Mouse (Mus musculus): ENCODE measurements around the gene Fkbp11. TPM values are rescaled to one million over a fixed set of nuclear protein-coding genes. Genes with fewer than 3 reads are reported as not detected.

Gene Fkbp11
- total RNA-seq, 2 experiments from 2014 or later, result 1.9 TPM

GRCm38 (mm10) chr15:98685926-98686325 lies 42.1 kb downstream of the Fkbp11 start:
- intact Hi-C loops (cut with DNase I), result no loop called here
- H3K4me3 ChIP-seq, result no peak overlapping the region
- DNase-seq (ENCODE audit: extremely low spot score in 1 of 2, low spot score in 2 of 2), result no peak
- no peak; the same call in 1 of the 2 replicates for TF ChIP-seq CTCF (IDR thresholded peaks at IDR 0.05)
- H3K27ac ChIP-seq, result no peak overlapping the region

- Histone ChIP-seq H3K4me3 (no peak overlapping the region), H3K27ac (no peak overlapping the region)
- no peak for DNase-seq (ENCODE audit: extremely low spot score in 1 of 2, low spot score in 2 of 2)
- intact Hi-C loops (cut with DNase I), result no loop called here
- TF ChIP-seq CTCF (IDR thresholded peaks at IDR 0.05), result no peak
Measured at GRCm38 (mm10) chr15:98683746-98684145, 44.3 kb downstream of the Fkbp11 start.

- intact Hi-C loops (cut with DNase I), result no loop called here
- no peak overlapping the region for H3K27ac ChIP-seq
- no peak overlapping the region for H3K4me3 ChIP-seq
- no peak for DNase-seq (ENCODE audit: extremely low spot score in 1 of 2, low spot score in 2 of 2)
- no peak for TF ChIP-seq CTCF (IDR thresholded peaks at IDR 0.05)
Measured at GRCm38 (mm10) chr15:98683177-98683576, 44.8 kb downstream of the Fkbp11 start.

GRCm38 (mm10) chr15:98681633-98682032 lies 46.4 kb downstream of the Fkbp11 start:
- intact Hi-C loops (cut with DNase I), result no loop called here
- no peak overlapping the region for H3K4me3 ChIP-seq
- no peak for TF ChIP-seq CTCF (IDR thresholded peaks at IDR 0.05)
- no peak overlapping the region for H3K27ac ChIP-seq
- no peak for DNase-seq (ENCODE audit: extremely low spot score in 1 of 2, low spot score in 2 of 2)

GRCm38 (mm10) chr15:98680660-98681059 lies 47.3 kb downstream of the Fkbp11 start:
- no peak overlapping the region for H3K27ac ChIP-seq
- no peak overlapping the region for H3K4me3 ChIP-seq
- intact Hi-C loops (cut with DNase I), result no loop called here
- no peak for DNase-seq (ENCODE audit: extremely low spot score in 1 of 2, low spot score in 2 of 2)
- no peak for TF ChIP-seq CTCF (IDR thresholded peaks at IDR 0.05)

GRCm38 (mm10) chr15:98677977-98678376 lies 50.0 kb downstream of the Fkbp11 start:
- intact Hi-C loops (cut with DNase I), result loop anchor here (2.0 kb wide), 1 partner anchor 21 kb away; no protein-coding TSS in a partner anchor
- TF ChIP-seq CTCF (IDR thresholded peaks at IDR 0.05), result no peak
- DNase-seq (ENCODE audit: extremely low spot score in 1 of 2, low spot score in 2 of 2), result no peak
- Histone ChIP-seq H3K27ac (no peak overlapping the region), H3K4me3 (no peak overlapping the region)

GRCm38 (mm10) chr15:98676940-98677728 lies 50.9 kb downstream of the Fkbp11 start, which contains the start of gene Rnd1:
Gene Rnd1 (minus strand): TSS chr15:98677461.
- intact Hi-C loops (cut with DNase I), result loop anchor here (2.0 kb wide), 1 partner anchor 22 kb away; no protein-coding TSS in a partner anchor
- peak; percentile 85 to 89 for DNase-seq (ENCODE audit: extremely low spot score in 1 of 2, low spot score in 2 of 2)
- TF ChIP-seq CTCF (IDR thresholded peaks at IDR 0.05), result no peak; the same call in 1 of the 2 replicates
- peak within 1 kb of the TSS; percentile 60 for H3K27ac ChIP-seq
- H3K4me3 ChIP-seq, result peak within 1 kb of the TSS; percentile 81

- no peak for DNase-seq (ENCODE audit: extremely low spot score in 1 of 2, low spot score in 2 of 2)
- peak overlapping the region; percentile 60 for H3K27ac ChIP-seq
- TF ChIP-seq CTCF (IDR thresholded peaks at IDR 0.05), result no peak
- peak overlapping the region; percentile 81 for H3K4me3 ChIP-seq
- intact Hi-C loops (cut with DNase I), result loop anchor here (2.0 kb wide), 1 partner anchor 22 kb away; no protein-coding TSS in a partner anchor
Measured at GRCm38 (mm10) chr15:98676471-98676870, 51.5 kb downstream of the Fkbp11 start.

GRCm38 (mm10) chr15:98675634-98676250 lies 52.3 kb downstream of the Fkbp11 start:
- intact Hi-C loops (cut with DNase I), result loop anchor here (2.0 kb wide), 1 partner anchor 23 kb away; no protein-coding TSS in a partner anchor
- DNase-seq (ENCODE audit: extremely low spot score in 1 of 2, low spot score in 2 of 2), result no peak
- Histone ChIP-seq H3K4me3 (peak overlapping the region; percentile 81), H3K27ac (peak overlapping the region; percentile 60)
- no peak for TF ChIP-seq CTCF (IDR thresholded peaks at IDR 0.05)

GRCm38 (mm10) chr15:98674994-98675545 lies 52.9 kb downstream of the Fkbp11 start:
- no peak for DNase-seq (ENCODE audit: extremely low spot score in 1 of 2, low spot score in 2 of 2)
- intact Hi-C loops (cut with DNase I), result no loop called here
- Histone ChIP-seq H3K4me3 (peak overlapping the region; percentile 81), H3K27ac (peak overlapping the region; percentile 60)
- no peak for TF ChIP-seq CTCF (IDR thresholded peaks at IDR 0.05)

Other genes starting within 250 kb of the Fkbp11 start
- gene Lalba, start 245.5 kb downstream of the Fkbp11 start, total RNA-seq (2021), result not detected
- not detected for gene Olfr279, start 235.8 kb downstream of the Fkbp11 start, total RNA-seq (2021)
- gene Kansl2, start 193.9 kb downstream of the Fkbp11 start, total RNA-seq (2021), result 10 to 100 TPM; 55.1 to 56.7 TPM
- gene Ccnt1, start 157.3 kb downstream of the Fkbp11 start, total RNA-seq (2021), result 10 to 100 TPM; 40.3 to 45.8 TPM
- gene 4930415O20Rik, start 157.2 kb downstream of the Fkbp11 start, total RNA-seq (2021), result not detected
- gene Adcy6, start 118.1 kb downstream of the Fkbp11 start, total RNA-seq (2021), result 10 to 100 TPM; 52.7 to 57.4 TPM
- 100 to 1,000 TPM; 271 to 291 TPM for gene Cacnb3, start 97.4 kb downstream of the Fkbp11 start, total RNA-seq (2021)
- gene Ddx23, start 65.3 kb downstream of the Fkbp11 start, total RNA-seq (2021), result 10 to 100 TPM; 84.4 to 90.2 TPM
- 10 to 100 TPM; 27.4 to 27.7 TPM for gene Rnd1, start 50.7 kb downstream of the Fkbp11 start, total RNA-seq (2021)
- 10 to 100 TPM; 11.2 TPM for gene Ccdc65, start 20.0 kb downstream of the Fkbp11 start, total RNA-seq (2021)
- gene Arf3, start 35.0 kb upstream of the Fkbp11 start, total RNA-seq (2021), result 100 to 1,000 TPM; 749 to 756 TPM
- under 1 TPM; 0.51 to 0.66 TPM for gene Wnt10b, start 50.0 kb upstream of the Fkbp11 start, total RNA-seq (2021)
- under 1 TPM in 1 of 2 experiments, not detected in 1; 0.14 TPM for gene Wnt1, start 61.7 kb upstream of the Fkbp11 start, total RNA-seq (2021)
- gene Ddn, start 81.3 kb upstream of the Fkbp11 start, total RNA-seq (2021), result 100 to 1,000 TPM; 739 to 834 TPM
- 10 to 100 TPM; 46.1 to 52.3 TPM for gene Prkag1, start 103.3 kb upstream of the Fkbp11 start, total RNA-seq (2021)
- gene Kmt2d, start 143.0 kb upstream of the Fkbp11 start, total RNA-seq (2021), result 100 to 1,000 TPM; 100 to 101 TPM
- gene Rhebl1, start 166.3 kb upstream of the Fkbp11 start, total RNA-seq (2021), result 10 to 100 TPM; 11.8 to 12.1 TPM
- gene Dhh, start 170.3 kb upstream of the Fkbp11 start, total RNA-seq (2021), result under 1 TPM in 1 of 2 experiments, not detected in 1; 0.28 TPM
- gene Lmbr1l, start 190.0 kb upstream of the Fkbp11 start, total RNA-seq (2021), result 10 to 100 TPM; 17.8 to 19.1 TPM
- gene Tuba1b, start 206.4 kb upstream of the Fkbp11 start, total RNA-seq (2021), result 100 to 1,000 TPM; 509 to 550 TPM
- not detected for gene Gm49450, start 225.4 kb upstream of the Fkbp11 start, total RNA-seq (2021)
- 100 to 1,000 TPM; 817 to 827 TPM for gene Tuba1a, start 225.5 kb upstream of the Fkbp11 start, total RNA-seq (2021)

All from left cerebral cortex, adult 2 months (tissue).